Mouse (Mus musculus) limb, embryonic 10.5 days (tissue): ENCODE measurements at regions not wholly inside any gene's neighbourhood (a gene's known extent, or its start where the extent isn't known, plus 50 kb on each side); places are given as distances from the start of the nearest gene placed in this dataset.
A peak's percentile ranks its signal among the peaks of the same experiment; 100 is the strongest.

ENCODE experiments used
- DNase-seq: peaks from one replicate; pipeline ENCODE4 v3.0.0-alpha.2; 2017; ENCODE audit warnings: low spot score
- H3K27ac ChIP-seq: fragments of 300-500 bp; sonication (generic); 2 replicates; pipeline ENCODE4 v1.5.1; 2016; ENCODE audit warnings: mild to moderate bottlenecking
- H3K27me3 ChIP-seq: fragments of 300-500 bp; sonication (generic); 2 replicates; pipeline ENCODE4 v1.6.1; 2016; ENCODE audit warnings: low read depth, mild to moderate bottlenecking; ENCODE audit not compliant: poor library complexity, severe bottlenecking
- H3K36me3 ChIP-seq: fragments of 300-500 bp; sonication (generic); 2 replicates; pipeline ENCODE4 v1.6.1; 2016; ENCODE audit warnings: mild to moderate bottlenecking, moderate library complexity
- H3K4me1 ChIP-seq: fragments of 300-500 bp; sonication (generic); 2 replicates; pipeline ENCODE4 v1.6.1; 2016
- H3K4me3 ChIP-seq: fragments of 300-500 bp; sonication (generic); 2 replicates; pipeline ENCODE4 v1.5.1; 2016; ENCODE audit warnings: mild to moderate bottlenecking, moderate library complexity
- H3K9me3 ChIP-seq: fragments of 300-500 bp; sonication (generic); replicated peaks from 2 replicates; pipeline ENCODE4 v1.6.1; 2016; ENCODE audit warnings: mild to moderate bottlenecking
- WGBS: fragments of 180-500 bp; shearing (Covaris S2); methylation state at CpG from one replicate; pipeline ENCODE4 v1.1.7; 2016; 5-methylcytosine and 5-hydroxymethylcytosine counted together

GRCm38 (mm10) chr13:91372130-91372875, 87.8 kb upstream of the Ssbp2 start:
- H3K27ac ChIP-seq = peak overlapping the region; percentile 99
- H3K4me3 ChIP-seq = no peak overlapping the region
- no peaks in the 10 kb centered on the region for H3K9me3 ChIP-seq
- WGBS = 71% methylated on average over 11 of the region's 11 CpGs
- peak; percentile 28 for DNase-seq
- H3K36me3 ChIP-seq = no peaks in the 10 kb centered on the region
- peaks cover 74% of the 10 kb centered on the region for H3K4me1 ChIP-seq
- H3K27me3 ChIP-seq = no peaks in the 10 kb centered on the region

GRCm38 (mm10) chr13:91374141-91374540, 85.9 kb upstream of the Ssbp2 start:
- Histone ChIP-seq H3K27me3 (no peaks in the 10 kb centered on the region), H3K4me1 (peaks cover 63% of the 10 kb centered on the region), H3K27ac (peak overlapping the region; percentile 99), H3K4me3 (no peak overlapping the region), H3K36me3 (no peaks in the 10 kb centered on the region), H3K9me3 (no peaks in the 10 kb centered on the region)
- 14% methylated on average over 3 of the region's 3 CpGs for WGBS
- peak; percentile 78 for DNase-seq

- Histone ChIP-seq H3K4me1 (peaks cover 41% of the 10 kb centered on the region), H3K4me3 (no peak overlapping the region), H3K36me3 (no peaks in the 10 kb centered on the region), H3K9me3 (no peaks in the 10 kb centered on the region), H3K27ac (0 out of 2 replicates have a peak overlapping the region, but pooled peaks have one; percentile 23), H3K27me3 (no peaks in the 10 kb centered on the region)
- DNase-seq = no peak
- 93% methylated on average over 3 of the region's 3 CpGs for WGBS
Measured at GRCm38 (mm10) chr13:91376556-91376955, 83.5 kb upstream of the Ssbp2 start.

GRCm38 (mm10) chr13:91377428-91377827, 82.7 kb upstream of the Ssbp2 start:
- H3K9me3 ChIP-seq = no peaks in the 10 kb centered on the region
- 95% methylated on average over 7 of the region's 7 CpGs for whole genome bisulfite sequencing
- H3K27me3 ChIP-seq = no peaks in the 10 kb centered on the region
- H3K4me3 ChIP-seq = no peak overlapping the region
- no peak overlapping the region for H3K27ac ChIP-seq
- H3K4me1 ChIP-seq = peaks cover 32% of the 10 kb centered on the region
- H3K36me3 ChIP-seq = no peaks in the 10 kb centered on the region
- DNase-seq = no peak

GRCm38 (mm10) chr13:91377972-91378371, 82.1 kb upstream of the Ssbp2 start:
- WGBS = 87% methylated on average over 9 of the region's 9 CpGs
- no peaks in the 10 kb centered on the region for H3K36me3 ChIP-seq

GRCm38 (mm10) chr13:91385393-91385792, 74.7 kb upstream of the Ssbp2 start:
- 86% methylated on average over 4 of the region's 4 CpGs for WGBS
- H3K4me1 ChIP-seq = peaks cover 10% of the 10 kb centered on the region; the same call in 1 of the 2 replicates

More at GRCm38 (mm10) chr13:91377972-91378371, 82.1 kb upstream of the Ssbp2 start:
- no peak for DNase-seq
- Histone ChIP-seq H3K27me3 (no peaks in the 10 kb centered on the region), H3K27ac (no peak overlapping the region), H3K4me1 (peaks cover 27% of the 10 kb centered on the region), H3K9me3 (no peaks in the 10 kb centered on the region), H3K4me3 (no peak overlapping the region)

GRCm38 (mm10) chr13:91387913-91388312, 72.2 kb upstream of the Ssbp2 start:
- Histone ChIP-seq H3K9me3 (no peaks in the 10 kb centered on the region), H3K36me3 (no peaks in the 10 kb centered on the region), H3K27ac (no peak overlapping the region), H3K27me3 (no peaks in the 10 kb centered on the region), H3K4me1 (peaks cover 17% of the 10 kb centered on the region), H3K4me3 (no peak overlapping the region)
- WGBS = 62% methylated on average over 10 of the region's 10 CpGs
- DNase-seq = no peak

More at GRCm38 (mm10) chr13:91385393-91385792, 74.7 kb upstream of the Ssbp2 start:
- Histone ChIP-seq H3K9me3 (no peaks in the 10 kb centered on the region), H3K4me3 (no peak overlapping the region), H3K36me3 (no peaks in the 10 kb centered on the region), H3K27ac (no peak overlapping the region), H3K27me3 (no peaks in the 10 kb centered on the region)
- no peak for DNase-seq

- no peak overlapping the region for H3K4me3 ChIP-seq
- H3K27ac ChIP-seq = no peak overlapping the region
- 88% methylated on average over 2 of the region's 2 CpGs for WGBS
- DNase-seq = no peak
- no peaks in the 10 kb centered on the region for H3K4me1 ChIP-seq
- no peaks in the 10 kb centered on the region for H3K27me3 ChIP-seq
- no peaks in the 10 kb centered on the region for H3K36me3 ChIP-seq
- no peaks in the 10 kb centered on the region for H3K9me3 ChIP-seq
Measured at GRCm38 (mm10) chr13:91403632-91404031, 56.5 kb upstream of the Ssbp2 start.

GRCm38 (mm10) chr13:91405027-91405426, 55.1 kb upstream of the Ssbp2 start:
- Histone ChIP-seq H3K36me3 (no peaks in the 10 kb centered on the region), H3K9me3 (no peaks in the 10 kb centered on the region), H3K27ac (no peak overlapping the region), H3K4me1 (no peaks in the 10 kb centered on the region), H3K4me3 (no peak overlapping the region), H3K27me3 (no peaks in the 10 kb centered on the region)
- 87% methylated on average over 2 of the region's 2 CpGs for WGBS
- DNase-seq = no peak

- no peak for DNase-seq
- H3K4me3 ChIP-seq = no peak overlapping the region
- H3K36me3 ChIP-seq = no peaks in the 10 kb centered on the region
- H3K4me1 ChIP-seq = no peaks in the 10 kb centered on the region
- H3K9me3 ChIP-seq = no peaks in the 10 kb centered on the region
- H3K27me3 ChIP-seq = no peaks in the 10 kb centered on the region
- H3K27ac ChIP-seq = peak overlapping the region; percentile 20; the same call in 1 of the 2 replicates
Measured at GRCm38 (mm10) chr13:91410116-91410515, 50.0 kb upstream of the Ssbp2 start.
